Mouse (Mus musculus) lung, adult 2 months (tissue): ENCODE measurements around the gene Rnf26. TPM values are rescaled to one million over a fixed set of nuclear protein-coding genes. Genes with fewer than 3 reads are reported as not detected.

Experiments
- DNase-seq: peaks from one replicate; pipeline ENCODE4 v3.0.0; 2022
- H3K4me1 ChIP-seq: fragments of 200-500 bp; 2 replicates; pipeline ENCODE4 v1.6.1; 2011; ENCODE audit warnings: low read length; ENCODE audit not compliant: control insufficient read depth, insufficient read depth
- H3K4me3 ChIP-seq: fragments of 200-500 bp; replicated peaks from 2 replicates; pipeline ENCODE3; 2011; ENCODE audit warnings: low read depth, mild to moderate bottlenecking, control low read depth, low read length; ENCODE audit errors: extremely low read depth
- CTCF ChIP-seq: fragments of 200-500 bp; IDR thresholded peaks from 2 replicates; pipeline ENCODE4 v1.5.1; 2011; ENCODE audit warnings: mild to moderate bottlenecking, low read length, control low read depth; ENCODE audit not compliant: insufficient read depth
- POLR2A ChIP-seq: fragments of 200-500 bp; IDR thresholded peaks from 2 replicates; pipeline ENCODE4 v1.6.1; 2011; ENCODE audit warnings: low read depth, mild to moderate bottlenecking, control low read depth, low read length, borderline replicate concordance; ENCODE audit errors: extremely low read depth
- WGBS: fragments of 180-500 bp; shearing (Covaris S2); methylation state at CpG from one replicate; pipeline ENCODE4 v1.1.7; 2018; 5-methylcytosine and 5-hydroxymethylcytosine counted together
- polyA plus RNA-seq: library from polyadenylated mRNA; depleted of rRNA; stranded (reverse); fragments of >200 nt; gene quantifications from 2 replicates; pipeline ENCODE4 v1.2.3, GENCODE M21; 2012

Rnf26 gene
- polyA plus RNA-seq, 1 experiment, result 24.6 TPM

- TF ChIP-seq CTCF (peak; percentile 79), POLR2A (no peak)
- DNase-seq, result peak; percentile 75
- Histone ChIP-seq H3K4me3 (no peak overlapping the region), H3K4me1 (peaks cover 20% of the 10 kb centered on the region)
- WGBS, result 12% methylated on average over 9 of the region's 9 CpGs
Observed at GRCm38 (mm10) chr9:44109360-44110095, 3.8 kb downstream of the Rnf26 start.

GRCm38 (mm10) chr9:44108269-44109055, 4.9 kb downstream of the Rnf26 start:
- no peak overlapping the region for H3K4me3 ChIP-seq
- 70% methylated on average over 31 of the region's 31 CpGs for WGBS
- DNase-seq, result no peak
- TF ChIP-seq POLR2A (no peak), CTCF (no peak)
- H3K4me1 ChIP-seq, result peaks cover 20% of the 10 kb centered on the region

DNA sequence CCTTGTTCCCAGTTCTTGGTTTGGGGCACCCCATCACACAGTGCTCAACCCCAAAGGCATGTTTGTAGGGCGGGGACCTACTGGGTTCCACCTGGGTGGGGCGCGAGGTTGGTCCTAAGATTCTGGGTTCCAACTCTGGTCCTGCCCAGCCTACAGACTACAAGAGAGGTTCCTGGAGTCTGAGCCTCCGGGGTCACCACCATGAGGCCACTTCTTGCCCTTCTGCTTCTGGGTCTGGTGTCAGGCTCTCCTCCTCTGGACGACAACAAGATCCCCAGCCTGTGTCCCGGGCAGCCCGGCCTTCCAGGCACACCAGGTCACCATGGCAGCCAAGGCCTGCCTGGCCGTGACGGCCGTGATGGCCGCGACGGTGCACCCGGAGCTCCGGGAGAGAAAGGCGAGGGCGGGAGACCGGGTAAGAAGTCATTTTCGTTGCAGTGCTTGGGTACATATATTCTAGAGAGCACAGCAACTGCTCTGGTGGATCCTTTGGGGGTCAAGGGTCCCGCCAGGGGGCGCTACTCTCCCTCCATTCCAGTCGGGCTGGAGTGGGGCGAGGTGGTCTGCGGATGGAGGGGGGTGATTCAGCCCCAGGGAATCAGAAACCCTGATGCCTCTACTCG, 5.6 kb downstream of the Rnf26 start:
- DNase-seq, result no peak
- Histone ChIP-seq H3K4me1 (peaks cover 20% of the 10 kb centered on the region), H3K4me3 (peak overlapping the region; percentile 14)
- no peak for TF ChIP-seq POLR2A
- no peak for TF ChIP-seq CTCF
- WGBS, result 48% methylated on average over 25 of the region's 25 CpGs

DNA sequence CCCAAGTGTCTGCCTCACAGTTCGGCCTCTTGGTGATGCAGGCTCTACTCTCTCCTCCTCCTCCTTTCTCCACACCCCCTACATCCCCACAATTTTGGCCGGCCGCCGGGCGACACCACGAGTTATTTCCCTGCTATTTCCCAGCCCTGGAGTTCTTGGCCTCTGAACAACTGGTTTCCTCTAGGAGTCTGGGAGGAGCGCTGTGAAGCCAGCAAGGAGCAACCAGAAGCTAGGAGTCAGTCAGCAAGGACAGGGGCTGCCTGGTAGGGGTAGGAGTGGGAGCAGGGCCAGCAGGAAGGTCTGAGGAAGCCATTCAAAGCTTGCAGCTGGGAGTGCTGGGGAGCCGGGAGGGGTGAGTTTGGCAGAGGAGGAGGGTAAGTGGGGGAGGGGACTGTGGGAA, 6.2 kb downstream of the Rnf26 start, which contains the start of gene C1qtnf5:
C1qtnf5 (plus strand) TSS at position 136 of the 400 bp plus-strand sequence.
- TF ChIP-seq POLR2A (peak; percentile 38; the same call in 1 of the 2 replicates), CTCF (no peak)
- Histone ChIP-seq H3K4me1 (peaks cover 20% of the 10 kb centered on the region), H3K4me3 (peak within 1 kb of the TSS; percentile 14)
- WGBS, result 17% methylated on average over 8 of the region's 8 CpGs
- DNase-seq, result peak; percentile 58

- whole genome bisulfite sequencing, result 58% methylated on average over 4 of the region's 4 CpGs
- Histone ChIP-seq H3K4me3 (no peak overlapping the region), H3K4me1 (peaks cover 20% of the 10 kb centered on the region)
- no peak for TF ChIP-seq POLR2A
- TF ChIP-seq CTCF, result no peak
- DNase-seq, result no peak
Observed at GRCm38 (mm10) chr9:44106596-44106995, 6.7 kb downstream of the Rnf26 start.

DNA sequence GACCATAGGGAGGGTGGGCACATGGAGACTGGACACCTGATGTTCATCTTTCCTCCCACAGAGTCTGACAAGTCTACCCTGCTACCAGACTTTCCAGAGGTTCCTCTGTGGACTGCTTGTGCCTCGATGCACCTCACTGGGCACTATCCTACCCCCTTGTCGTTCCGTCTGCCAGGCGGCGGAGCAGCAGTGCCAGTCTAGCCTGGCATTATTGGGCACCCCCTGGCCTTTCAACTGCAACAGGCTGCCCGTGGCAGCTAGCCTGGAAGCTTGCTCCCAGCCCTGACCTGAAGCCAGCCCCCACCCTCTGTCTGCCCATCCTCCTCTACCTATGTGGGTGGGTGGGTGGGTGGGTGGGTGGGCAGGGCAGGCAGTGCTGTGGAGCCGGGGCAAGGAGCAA, 7.1 kb downstream of the Rnf26 start:
- Histone ChIP-seq H3K4me1 (peaks cover 20% of the 10 kb centered on the region), H3K4me3 (no peak overlapping the region)
- TF ChIP-seq POLR2A (no peak), CTCF (no peak)
- 87% methylated on average over 7 of the region's 7 CpGs for WGBS
- no peak for DNase-seq

- H3K4me3 ChIP-seq, result no peak overlapping the region
- WGBS, result 73% methylated on average over 10 of the region's 10 CpGs
- no peak for TF ChIP-seq CTCF
- no peak for TF ChIP-seq POLR2A
- no peak for DNase-seq
- H3K4me1 ChIP-seq, result peaks cover 20% of the 10 kb centered on the region
Observed at GRCm38 (mm10) chr9:44105781-44106180, 7.5 kb downstream of the Rnf26 start.

- WGBS, result 84% methylated on average over 7 of the region's 7 CpGs
- no peak overlapping the region for H3K4me3 ChIP-seq
- DNase-seq, result no peak
- H3K4me1 ChIP-seq, result peaks cover 16% of the 10 kb centered on the region
- TF ChIP-seq POLR2A, result no peak
- TF ChIP-seq CTCF, result no peak
Observed at GRCm38 (mm10) chr9:44104881-44105280, 8.4 kb downstream of the Rnf26 start.

DNA sequence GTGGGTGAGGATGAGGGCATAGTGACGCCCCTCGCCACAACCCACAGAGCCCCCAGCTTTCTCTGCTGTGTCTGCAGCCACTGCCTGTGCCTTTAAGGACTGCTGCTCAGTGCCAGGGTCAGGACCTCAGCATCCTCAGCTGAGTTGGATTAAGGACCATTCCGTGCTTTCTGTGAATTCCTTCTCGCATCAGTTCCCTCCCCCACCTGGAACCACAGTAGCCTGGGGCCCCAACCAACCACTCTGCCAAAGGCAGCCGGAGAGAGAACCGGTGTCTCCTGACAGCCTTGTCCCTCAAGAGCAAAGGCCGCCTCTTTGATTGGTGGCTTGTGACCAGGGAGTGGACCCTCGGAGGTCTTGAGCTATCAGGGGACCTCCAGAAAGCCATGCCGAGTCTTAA, 11.8 kb downstream of the Rnf26 start, which contains the start of gene Mfrp:
Mfrp (plus strand) TSS at position 240 of the 400 bp plus-strand sequence.
- WGBS, result 81% methylated on average over 9 of the region's 9 CpGs
- no peak for DNase-seq
- Histone ChIP-seq H3K4me1 (peaks cover under 1% of the 10 kb centered on the region; the same call in 1 of the 2 replicates), H3K4me3 (no peak within 1 kb of the TSS)
- TF ChIP-seq POLR2A, result no peak
- no peak for TF ChIP-seq CTCF

DNA sequence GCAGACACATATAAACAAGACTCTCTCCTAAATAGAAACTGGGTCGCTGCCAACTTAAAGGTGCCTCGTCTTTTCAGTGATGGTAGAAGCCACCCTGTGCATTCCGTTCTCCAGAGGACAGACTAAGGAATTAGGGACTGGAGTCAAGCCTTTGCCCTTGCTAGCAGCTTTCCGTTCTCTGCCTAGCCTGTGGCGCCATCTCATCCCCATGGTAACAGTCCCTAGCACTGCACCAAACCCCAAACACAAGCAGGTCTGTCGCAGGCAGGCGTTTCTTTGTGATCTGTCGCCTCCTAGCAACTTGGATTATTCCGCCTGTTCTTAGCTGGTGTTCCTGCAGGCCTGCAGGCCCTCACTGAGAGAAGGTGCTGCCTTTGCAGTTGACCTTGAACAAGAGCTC, 16.8 kb downstream of the Rnf26 start:
- whole genome bisulfite sequencing, result 56% methylated on average over 9 of the region's 9 CpGs
- DNase-seq, result no peak

More for the DNA sequence above, 16.8 kb downstream of the Rnf26 start:
- H3K4me1 ChIP-seq, result peaks cover 4% of the 10 kb centered on the region; the same call in 1 of the 2 replicates
- TF ChIP-seq CTCF, result no peak
- no peak overlapping the region for H3K4me3 ChIP-seq
